Mouse (Mus musculus): ENCODE data around the gene Pigl. TPM values are rescaled to one million over a fixed set of nuclear protein-coding genes. Genes with fewer than 3 reads are reported as not detected.

Pigl gene
- polyA plus RNA-seq, 1 experiment from 2014 or later: 8.5 TPM

DNA sequence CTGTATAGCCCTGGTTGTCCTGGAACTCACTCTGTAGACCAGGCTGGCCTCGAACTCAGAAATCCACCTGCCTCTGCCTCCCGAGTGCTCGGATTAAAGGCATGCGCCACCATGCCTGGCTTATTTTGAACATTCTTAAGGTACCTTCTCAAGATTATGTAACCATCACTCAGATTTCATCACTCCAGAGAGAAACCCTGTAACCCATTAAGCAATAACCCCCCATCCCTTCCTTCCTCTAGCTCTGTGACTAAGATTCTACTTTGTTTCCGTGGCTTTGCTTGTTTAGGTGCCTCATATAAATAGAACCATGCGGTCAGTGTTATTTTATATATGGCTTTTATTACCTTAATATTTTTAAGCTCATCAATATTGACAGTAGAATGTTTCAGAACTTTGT is 12.2 kb downstream of the Pigl start:
- Histone ChIP-seq H3K4me3 (no peak overlapping the region), H3K36me3 (no peaks in the 10 kb centered on the region), H3K4me2 (no peak overlapping the region), H3K4me1 (peaks cover 10% of the 10 kb centered on the region), H3K9me3 (no peaks in the 10 kb centered on the region), H3K9ac (no peak overlapping the region), H3K27ac (replicated peaks) (no peak overlapping the region), H3K27me3 (replicated peaks) (no peaks in the 10 kb centered on the region)
- ATAC-seq (ENCODE audit: extremely low read depth, insufficient number of reproducible peaks, low FRiP score, low TSS enrichment): no peak
- WGBS: 88% methylated on average over 6 of the region's 6 CpGs

- Histone ChIP-seq H3K27ac (replicated peaks) (no peak overlapping the region), H3K4me2 (no peak overlapping the region), H3K27me3 (replicated peaks) (no peaks in the 10 kb centered on the region), H3K4me1 (peaks cover 6% of the 10 kb centered on the region), H3K36me3 (no peaks in the 10 kb centered on the region), H3K9ac (no peak overlapping the region), H3K4me3 (no peak overlapping the region), H3K9me3 (no peaks in the 10 kb centered on the region)
- WGBS: 87% methylated on average over 5 of the region's 5 CpGs
- ATAC-seq (ENCODE audit: extremely low read depth, insufficient number of reproducible peaks, low FRiP score, low TSS enrichment): no peak
Measured at GRCm38 (mm10) chr11:62473516-62473915, 15.3 kb downstream of the Pigl start.

DNA sequence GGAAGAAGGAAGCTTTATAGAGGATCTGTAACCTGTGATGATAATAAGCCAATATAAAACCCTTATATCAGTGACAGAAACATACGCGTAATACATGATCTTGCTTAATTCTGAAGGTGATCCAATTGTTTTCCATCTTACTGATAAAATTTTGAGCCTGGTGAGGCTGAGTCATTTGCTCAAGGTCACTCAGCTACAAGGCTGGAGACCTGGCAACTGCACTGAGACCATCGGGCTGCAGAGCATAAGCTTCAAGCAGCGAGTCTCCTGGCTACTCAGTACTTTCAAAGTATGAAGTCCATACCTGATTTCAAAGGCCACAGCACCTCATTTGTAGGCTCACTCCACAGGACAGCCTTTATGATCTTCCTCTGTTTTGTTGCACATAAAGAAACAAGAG is 17.9 kb downstream of the Pigl start:
- no peak overlapping the region for H3K9ac ChIP-seq
- ATAC-seq (ENCODE audit: extremely low read depth, insufficient number of reproducible peaks, low FRiP score, low TSS enrichment): no peak
- no peak overlapping the region for H3K4me2 ChIP-seq
- H3K27me3 ChIP-seq (replicated peaks): no peaks in the 10 kb centered on the region
- H3K36me3 ChIP-seq: no peaks in the 10 kb centered on the region
- H3K27ac ChIP-seq (replicated peaks): no peak overlapping the region
- H3K9me3 ChIP-seq: no peaks in the 10 kb centered on the region
- peaks cover 14% of the 10 kb centered on the region for H3K4me1 ChIP-seq
- WGBS: 73% methylated on average over 4 of the region's 4 CpGs
- H3K4me3 ChIP-seq: no peak overlapping the region

- H3K4me1 ChIP-seq: peaks cover 14% of the 10 kb centered on the region
- H3K4me2 ChIP-seq: no peak overlapping the region
- no peaks in the 10 kb centered on the region for H3K9me3 ChIP-seq
- 0 out of 2 replicates have a peak overlapping the region, but pooled peaks have one; percentile 21 for H3K27ac ChIP-seq (replicated peaks)
- WGBS: 56% methylated on average over 6 of the region's 6 CpGs
- no peak overlapping the region for H3K4me3 ChIP-seq
- no peaks in the 10 kb centered on the region for H3K27me3 ChIP-seq (replicated peaks)
- H3K9ac ChIP-seq: no peak overlapping the region
- no peaks in the 10 kb centered on the region for H3K36me3 ChIP-seq
- no peak for ATAC-seq (ENCODE audit: extremely low read depth, insufficient number of reproducible peaks, low FRiP score, low TSS enrichment)
Measured at GRCm38 (mm10) chr11:62478931-62479330, 20.7 kb downstream of the Pigl start.

DNA sequence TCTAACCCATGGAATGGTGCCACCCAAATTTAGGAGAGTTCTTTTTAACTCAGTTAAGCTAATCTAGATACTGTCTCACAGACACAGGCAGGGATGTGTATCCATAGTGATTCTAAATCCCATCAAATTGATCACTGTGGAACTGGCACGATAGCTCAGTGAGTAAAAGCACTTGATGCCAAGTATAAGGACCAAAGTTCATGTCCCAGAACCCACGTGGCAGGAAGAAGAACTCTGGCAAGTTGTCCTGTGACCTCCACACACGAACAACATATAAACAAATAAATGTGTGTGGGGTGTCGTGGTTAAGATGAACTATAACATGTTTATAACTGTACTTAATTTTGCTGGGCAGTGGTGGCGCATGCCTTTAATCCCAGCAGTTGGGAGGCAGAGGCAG is 21.3 kb downstream of the Pigl start:
- 83% methylated on average over 5 of the region's 5 CpGs for WGBS
- no peak for ATAC-seq (ENCODE audit: extremely low read depth, insufficient number of reproducible peaks, low FRiP score, low TSS enrichment)

DNA sequence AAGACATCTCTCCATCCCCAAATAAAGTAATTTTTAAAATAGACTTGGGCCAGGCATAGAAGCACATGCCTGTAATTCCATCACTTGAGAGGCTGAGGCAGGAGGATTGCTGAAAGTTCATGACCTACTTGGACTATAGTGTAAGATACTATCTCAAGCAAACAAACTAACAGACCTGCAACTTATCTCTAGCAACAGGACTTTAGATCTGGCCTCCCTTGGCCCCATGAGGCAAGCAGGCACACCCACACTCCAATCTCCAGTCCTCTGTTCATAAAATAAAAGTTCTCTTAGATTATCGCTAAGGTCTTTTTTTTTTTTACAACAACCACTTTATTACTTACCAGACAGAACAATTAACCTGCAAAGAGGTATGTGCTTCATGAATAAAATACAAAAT is 28.7 kb downstream of the Pigl start:
- Histone ChIP-seq H3K36me3 (no peaks in the 10 kb centered on the region), H3K4me2 (no peak overlapping the region), H3K27ac (replicated peaks) (no peak overlapping the region), H3K4me3 (no peak overlapping the region), H3K9me3 (no peaks in the 10 kb centered on the region), H3K27me3 (replicated peaks) (no peaks in the 10 kb centered on the region), H3K9ac (no peak overlapping the region), H3K4me1 (no peaks in the 10 kb centered on the region)
- no peak for ATAC-seq (ENCODE audit: extremely low read depth, insufficient number of reproducible peaks, low FRiP score, low TSS enrichment)
- 86% methylated on average over 1 of the region's 1 CpGs for WGBS

More for the DNA sequence above, 21.3 kb downstream of the Pigl start:
- no peak overlapping the region for H3K9ac ChIP-seq
- H3K27me3 ChIP-seq (replicated peaks): no peaks in the 10 kb centered on the region
- peaks cover 14% of the 10 kb centered on the region for H3K4me1 ChIP-seq
- no peaks in the 10 kb centered on the region for H3K9me3 ChIP-seq
- H3K27ac ChIP-seq (replicated peaks): no peak overlapping the region
- H3K36me3 ChIP-seq: no peaks in the 10 kb centered on the region
- H3K4me3 ChIP-seq: no peak overlapping the region
- H3K4me2 ChIP-seq: no peak overlapping the region

GRCm38 (mm10) chr11:62487540-62488350 is 29.5 kb downstream of the Pigl start:
- no peaks in the 10 kb centered on the region for H3K36me3 ChIP-seq
- no peaks in the 10 kb centered on the region for H3K9me3 ChIP-seq
- ATAC-seq (ENCODE audit: extremely low read depth, insufficient number of reproducible peaks, low FRiP score, low TSS enrichment): no peak
- H3K9ac ChIP-seq: no peak overlapping the region
- no peak overlapping the region for H3K4me2 ChIP-seq
- no peak overlapping the region for H3K27ac ChIP-seq (replicated peaks)
- H3K4me3 ChIP-seq: no peak overlapping the region
- H3K4me1 ChIP-seq: no peaks in the 10 kb centered on the region
- H3K27me3 ChIP-seq (replicated peaks): no peaks in the 10 kb centered on the region
- 95% methylated on average over 10 of the region's 10 CpGs for WGBS

DNA sequence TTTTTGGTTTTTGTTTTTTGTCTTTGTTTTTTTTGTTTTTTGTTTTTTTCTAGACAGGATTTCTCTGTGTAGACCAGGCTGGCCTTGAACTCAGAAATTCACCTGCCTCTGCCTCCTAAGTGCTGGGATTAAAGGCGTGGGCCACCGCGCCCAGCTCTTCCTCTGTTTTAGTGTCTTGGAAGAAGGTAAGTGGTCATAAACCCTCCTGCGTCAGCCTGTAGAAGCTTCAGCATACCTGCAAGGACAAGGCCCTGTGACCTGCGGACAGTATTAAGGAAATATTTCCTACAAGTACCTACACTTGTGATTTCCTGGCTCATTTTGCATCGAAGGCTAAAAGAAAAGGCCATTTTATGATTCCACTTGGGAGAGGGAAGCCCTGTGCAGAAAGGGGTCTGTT is 35.4 kb downstream of the Pigl start:
- no peaks in the 10 kb centered on the region for H3K9me3 ChIP-seq
- H3K36me3 ChIP-seq: no peaks in the 10 kb centered on the region
- no peak overlapping the region for H3K27ac ChIP-seq (replicated peaks)
- H3K27me3 ChIP-seq (replicated peaks): no peaks in the 10 kb centered on the region
- H3K4me1 ChIP-seq: peaks cover 24% of the 10 kb centered on the region
- WGBS: 90% methylated on average over 6 of the region's 6 CpGs
- no peak for ATAC-seq (ENCODE audit: extremely low read depth, insufficient number of reproducible peaks, low FRiP score, low TSS enrichment)
- no peak overlapping the region for H3K9ac ChIP-seq
- H3K4me3 ChIP-seq: no peak overlapping the region
- H3K4me2 ChIP-seq: no peak overlapping the region

GRCm38 (mm10) chr11:62494754-62495275 is 36.6 kb downstream of the Pigl start:
- ATAC-seq (ENCODE audit: extremely low read depth, insufficient number of reproducible peaks, low FRiP score, low TSS enrichment): peak; percentile 56; the same call in 1 of the 2 replicates
- H3K27ac ChIP-seq (replicated peaks): peak overlapping the region; percentile 80
- peak overlapping the region; percentile 49 for H3K4me2 ChIP-seq

GRCm38 (mm10) chr11:62495276-62495801 is 37.1 kb downstream of the Pigl start:
- no peak for ATAC-seq (ENCODE audit: extremely low read depth, insufficient number of reproducible peaks, low FRiP score, low TSS enrichment)
- no peaks in the 10 kb centered on the region for H3K36me3 ChIP-seq
- peak overlapping the region; percentile 80 for H3K27ac ChIP-seq (replicated peaks)
- WGBS: 20% methylated on average over 7 of the region's 10 CpGs
- peak overlapping the region; percentile 49 for H3K4me2 ChIP-seq
- no peak overlapping the region for H3K4me3 ChIP-seq
- no peaks in the 10 kb centered on the region for H3K9me3 ChIP-seq
- no peaks in the 10 kb centered on the region for H3K27me3 ChIP-seq (replicated peaks)
- peaks cover 24% of the 10 kb centered on the region for H3K4me1 ChIP-seq
- peak overlapping the region; percentile 12 for H3K9ac ChIP-seq

More at GRCm38 (mm10) chr11:62494754-62495275, 36.6 kb downstream of the Pigl start:
- Histone ChIP-seq H3K36me3 (no peaks in the 10 kb centered on the region), H3K27me3 (replicated peaks) (no peaks in the 10 kb centered on the region), H3K4me3 (no peak overlapping the region), H3K4me1 (peaks cover 24% of the 10 kb centered on the region), H3K9ac (peak overlapping the region; percentile 12), H3K9me3 (no peaks in the 10 kb centered on the region)
- WGBS: 11% methylated on average over 6 of the region's 6 CpGs

DNA sequence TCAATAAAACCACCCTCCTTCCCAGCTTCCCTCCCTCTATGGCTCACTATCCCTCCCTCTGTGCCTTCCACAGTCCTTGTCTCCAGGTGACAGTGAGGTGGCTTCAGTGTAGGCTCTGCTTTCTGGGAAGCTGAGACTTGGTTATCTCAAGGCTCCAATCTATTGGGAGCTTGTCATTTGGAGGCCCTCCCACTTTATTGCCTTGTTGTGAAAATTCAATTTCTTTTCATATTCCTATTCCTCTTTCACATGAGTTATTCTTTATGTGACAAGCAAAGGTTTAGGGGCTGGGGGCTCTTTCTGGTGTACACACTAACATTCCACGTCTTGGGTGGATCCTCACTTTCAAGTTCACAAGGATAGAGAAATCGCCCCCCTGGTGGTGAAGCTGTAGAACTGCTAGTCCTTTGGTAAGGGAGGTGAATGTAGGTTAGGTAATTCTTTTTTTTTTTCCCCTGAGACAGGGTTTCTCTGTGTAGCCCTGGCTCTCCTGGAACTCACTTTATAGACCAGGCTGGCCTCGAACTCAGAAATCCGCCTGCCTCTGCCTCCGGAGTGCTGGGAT is 38.0 kb downstream of the Pigl start:
- H3K4me3 ChIP-seq: no peak overlapping the region
- H3K36me3 ChIP-seq: no peaks in the 10 kb centered on the region
- no peak overlapping the region for H3K4me2 ChIP-seq
- H3K9me3 ChIP-seq: no peaks in the 10 kb centered on the region
- no peak for ATAC-seq (ENCODE audit: extremely low read depth, insufficient number of reproducible peaks, low FRiP score, low TSS enrichment)
- H3K4me1 ChIP-seq: peaks cover 24% of the 10 kb centered on the region
- WGBS: 43% methylated on average over 5 of the region's 5 CpGs
- no peak overlapping the region for H3K9ac ChIP-seq
- H3K27ac ChIP-seq (replicated peaks): 0 out of 2 replicates have a peak overlapping the region, but pooled peaks have one; percentile 33
- no peaks in the 10 kb centered on the region for H3K27me3 ChIP-seq (replicated peaks)

Measured in heart, embryonic 13.5 days (tissue).